Mouse (Mus musculus) ES-Bruce4 (cell line): Measurements from ENCODE around the gene Rassf5.

Source experiments
- CTCF ChIP-seq: IDR thresholded peaks from one replicate; pipeline ENCODE4 v1.8.1; 2011; ENCODE audit warnings: low read depth, low read length
- EP300 ChIP-seq: IDR thresholded peaks from 2 replicates; pipeline ENCODE4 v1.6.1; 2011; ENCODE audit warnings: low read depth, low read length; ENCODE audit not compliant: insufficient read depth
- POLR2A ChIP-seq: IDR thresholded peaks from one replicate; pipeline ENCODE4 v1.8.1; 2011; ENCODE audit warnings: low read length; ENCODE audit not compliant: insufficient read depth

DNA sequence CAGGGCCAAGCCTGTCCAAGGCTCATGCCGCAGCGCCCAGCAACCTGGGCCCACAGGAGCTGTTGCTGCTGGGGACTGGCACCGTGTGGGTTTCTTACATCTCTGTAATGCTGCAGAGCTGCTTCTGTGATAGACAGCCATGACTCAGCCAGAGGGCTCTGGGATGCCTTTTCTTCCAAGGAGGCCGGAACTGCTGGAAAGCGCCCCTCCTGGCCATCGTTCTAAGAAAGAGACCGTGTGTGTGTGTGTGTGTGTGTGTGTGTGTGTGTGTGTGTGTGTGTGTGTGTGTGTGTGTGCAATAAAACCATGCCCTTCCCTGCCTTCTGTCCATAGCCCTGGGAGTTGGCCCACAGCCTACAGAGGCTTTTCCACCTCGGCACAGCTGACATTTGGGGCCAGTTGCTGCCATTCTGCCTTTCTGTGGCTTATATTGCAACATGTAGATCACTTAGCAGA is 35.1 kb downstream of the Rassf5 start:
- TF ChIP-seq CTCF (no peak), EP300 (no peak), POLR2A (no peak)
